Mouse (Mus musculus) ES-Bruce4 (cell line): ENCODE measurements at regions not wholly inside any gene's neighbourhood (a gene's known extent, or its start where the extent isn't known, plus 50 kb on each side); places are given as distances from the start of the nearest gene placed in this dataset.
A peak's percentile ranks its signal among the peaks of the same experiment; 100 is the strongest.

ENCODE experiments used
- H3K27ac ChIP-seq: 2 replicates; pipeline ENCODE4 v1.5.1; 2012; ENCODE audit warnings: low read length, inconsistent platforms; ENCODE audit not compliant: insufficient read depth
- H3K27me3 ChIP-seq: 2 replicates; pipeline ENCODE4 v1.6.1; 2012; ENCODE audit warnings: mild to moderate bottlenecking, low read length, inconsistent platforms; ENCODE audit not compliant: control insufficient read depth, poor library complexity, insufficient read depth, severe bottlenecking
- H3K36me3 ChIP-seq: 2 replicates; pipeline ENCODE4 v1.6.1; 2012; ENCODE audit warnings: inconsistent platforms, mild to moderate bottlenecking, low read length, moderate library complexity; ENCODE audit not compliant: control insufficient read depth, poor library complexity, insufficient read depth, severe bottlenecking
- H3K4me1 ChIP-seq: one replicate; pipeline ENCODE4 v1.8.1; 2011; ENCODE audit warnings: low read length; ENCODE audit not compliant: control insufficient read depth, insufficient read depth
- H3K4me3 ChIP-seq: 2 replicates; pipeline ENCODE4 v1.5.1; 2011; ENCODE audit warnings: low read depth, mild to moderate bottlenecking, low read length
- H3K9ac ChIP-seq: 2 replicates; pipeline ENCODE4 v1.6.1; 2012; ENCODE audit warnings: low read depth, mild to moderate bottlenecking, inconsistent platforms; ENCODE audit not compliant: poor library complexity, severe bottlenecking
- H3K9me3 ChIP-seq: replicated peaks from 2 replicates; pipeline ENCODE4 v1.6.1; 2012; ENCODE audit warnings: mild to moderate bottlenecking, low read length, inconsistent platforms; ENCODE audit not compliant: control insufficient read depth, poor library complexity, insufficient read depth, severe bottlenecking
- CTCF ChIP-seq: IDR thresholded peaks from one replicate; pipeline ENCODE4 v1.8.1; 2011; ENCODE audit warnings: low read depth, low read length
- EP300 ChIP-seq: IDR thresholded peaks from 2 replicates; pipeline ENCODE4 v1.6.1; 2011; ENCODE audit warnings: low read depth, low read length; ENCODE audit not compliant: insufficient read depth
- POLR2A ChIP-seq: IDR thresholded peaks from one replicate; pipeline ENCODE4 v1.8.1; 2011; ENCODE audit warnings: low read length; ENCODE audit not compliant: insufficient read depth

- Histone ChIP-seq H3K4me3 (no peak overlapping the region), H3K4me1 (no peaks in the 10 kb centered on the region), H3K9me3 (no peaks in the 10 kb centered on the region), H3K27ac (no peak overlapping the region), H3K27me3 (no peaks in the 10 kb centered on the region; the same call in 1 of the 2 replicates), H3K36me3 (no peaks in the 10 kb centered on the region), H3K9ac (no peak overlapping the region)
- TF ChIP-seq POLR2A: no peak
- TF ChIP-seq CTCF: no peak
- TF ChIP-seq EP300: no peak
These were observed 182.8 kb downstream of the Il20rb start for GRCm38 (mm10) chr9:100303762-100304161.

DNA sequence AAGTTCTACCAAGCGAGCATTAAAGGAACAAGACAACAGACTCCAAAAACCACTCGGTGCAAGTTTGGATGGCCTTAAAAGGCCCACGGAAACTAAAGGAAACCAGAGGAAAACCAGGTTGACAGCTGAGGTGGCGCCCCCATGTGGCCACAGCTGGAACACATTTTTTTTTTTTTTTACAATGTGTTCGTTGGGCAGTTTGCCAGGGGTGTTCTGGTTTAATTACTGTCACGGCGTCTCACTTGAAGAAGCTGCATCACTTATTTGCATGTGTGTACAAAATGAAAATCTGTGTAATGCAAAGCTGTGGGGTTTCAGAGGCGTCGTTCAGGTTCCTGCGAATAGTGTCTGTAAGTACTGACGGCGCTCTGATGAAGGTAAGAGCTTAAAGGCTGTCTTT is 185.0 kb downstream of the Il20rb start:
- Histone ChIP-seq H3K4me3 (no peak overlapping the region), H3K27ac (no peak overlapping the region), H3K36me3 (no peaks in the 10 kb centered on the region), H3K9ac (no peak overlapping the region), H3K27me3 (no peaks in the 10 kb centered on the region), H3K9me3 (no peaks in the 10 kb centered on the region), H3K4me1 (no peaks in the 10 kb centered on the region)
- no peak for TF ChIP-seq EP300
- no peak for TF ChIP-seq POLR2A
- peak; percentile 52 for TF ChIP-seq CTCF

GRCm38 (mm10) chr9:100277361-100277760 is 209.2 kb downstream of the Il20rb start:
- H3K9me3 ChIP-seq: no peaks in the 10 kb centered on the region
- no peak overlapping the region for H3K27ac ChIP-seq
- no peaks in the 10 kb centered on the region for H3K27me3 ChIP-seq
- H3K9ac ChIP-seq: no peak overlapping the region
- no peaks in the 10 kb centered on the region for H3K4me1 ChIP-seq
- no peak for TF ChIP-seq CTCF
- TF ChIP-seq POLR2A: no peak
- TF ChIP-seq EP300: no peak
- H3K36me3 ChIP-seq: no peaks in the 10 kb centered on the region
- H3K4me3 ChIP-seq: no peak overlapping the region

DNA sequence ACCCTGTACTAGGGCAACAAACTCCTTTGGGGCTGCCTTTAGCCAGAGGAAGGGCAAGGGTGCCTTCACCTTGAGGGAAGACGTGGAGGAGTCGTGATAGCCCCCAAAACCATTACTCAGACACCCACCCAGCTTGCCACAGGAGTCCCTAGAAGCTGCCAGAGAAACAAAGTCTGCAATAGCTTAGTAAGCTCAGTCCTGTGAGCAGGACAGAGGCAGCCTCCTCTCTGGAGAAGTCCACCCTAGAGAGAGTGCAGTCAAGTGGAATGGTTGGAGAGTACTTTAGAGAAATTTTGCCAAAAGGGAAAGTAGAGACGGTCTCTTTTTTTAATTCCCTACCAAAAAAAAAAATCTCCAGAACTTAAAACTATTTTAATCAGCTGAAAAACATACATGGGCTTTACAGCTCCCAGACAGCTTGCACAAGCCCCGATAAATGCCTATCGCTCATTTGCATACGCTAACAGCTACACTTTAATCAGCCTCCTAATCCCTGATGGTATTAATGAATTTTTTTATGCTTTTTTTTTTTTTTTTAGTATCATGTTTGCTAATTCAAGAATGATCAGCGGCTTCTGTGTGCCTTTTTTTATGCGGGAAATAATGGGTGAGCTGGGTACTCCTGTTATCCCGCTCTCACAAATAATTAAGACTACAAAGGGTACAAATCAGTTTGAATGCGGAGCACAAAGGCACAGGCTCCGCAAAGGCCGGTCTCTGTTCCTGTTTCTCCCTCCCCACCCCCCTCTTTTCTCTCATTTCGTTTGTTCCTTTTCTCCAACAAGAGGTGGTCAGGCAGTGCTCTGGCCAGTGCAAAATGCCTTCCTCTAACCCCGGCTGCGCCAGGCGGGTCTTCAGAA is 219.8 kb downstream of the Il20rb start:
- Histone ChIP-seq H3K9ac (no peak overlapping the region), H3K4me1 (no peaks in the 10 kb centered on the region), H3K27ac (no peak overlapping the region), H3K36me3 (no peaks in the 10 kb centered on the region), H3K9me3 (no peaks in the 10 kb centered on the region), H3K4me3 (no peak overlapping the region), H3K27me3 (no peaks in the 10 kb centered on the region)
- TF ChIP-seq EP300: no peak
- no peak for TF ChIP-seq POLR2A
- TF ChIP-seq CTCF: no peak

DNA sequence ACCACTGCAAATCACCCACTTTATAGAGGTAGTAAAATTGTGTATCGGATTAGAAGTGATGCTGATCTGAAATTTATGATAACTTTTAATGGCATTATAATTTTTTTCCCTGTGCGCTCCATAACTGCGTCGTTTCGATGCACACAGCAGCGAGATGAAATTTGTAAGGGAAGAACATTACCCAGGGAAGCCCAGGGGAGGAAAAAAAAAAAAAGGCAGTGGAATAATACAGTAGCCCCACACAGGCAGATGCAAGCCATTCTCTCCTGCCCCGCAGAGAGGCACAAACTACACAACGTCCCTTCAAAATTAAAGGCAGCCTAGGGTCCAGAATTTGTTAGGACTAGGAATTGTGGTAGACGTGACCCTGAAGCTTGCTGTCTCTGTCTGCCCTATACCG is 234.2 kb downstream of the Il20rb start:
- Histone ChIP-seq H3K27ac (no peak overlapping the region), H3K4me3 (no peak overlapping the region), H3K36me3 (no peaks in the 10 kb centered on the region), H3K27me3 (no peaks in the 10 kb centered on the region), H3K9me3 (no peaks in the 10 kb centered on the region), H3K4me1 (no peaks in the 10 kb centered on the region), H3K9ac (no peak overlapping the region)
- TF ChIP-seq POLR2A (no peak), EP300 (no peak), CTCF (no peak)
